Mouse (Mus musculus): ENCODE data around the gene Prl3d3.
"Not testable (repeated sequence)": the region's sequence is repeated elsewhere in the genome, so short reads cannot be mapped to it uniquely, and the experiment has no call there.

Prl3d3 gene

DNA sequence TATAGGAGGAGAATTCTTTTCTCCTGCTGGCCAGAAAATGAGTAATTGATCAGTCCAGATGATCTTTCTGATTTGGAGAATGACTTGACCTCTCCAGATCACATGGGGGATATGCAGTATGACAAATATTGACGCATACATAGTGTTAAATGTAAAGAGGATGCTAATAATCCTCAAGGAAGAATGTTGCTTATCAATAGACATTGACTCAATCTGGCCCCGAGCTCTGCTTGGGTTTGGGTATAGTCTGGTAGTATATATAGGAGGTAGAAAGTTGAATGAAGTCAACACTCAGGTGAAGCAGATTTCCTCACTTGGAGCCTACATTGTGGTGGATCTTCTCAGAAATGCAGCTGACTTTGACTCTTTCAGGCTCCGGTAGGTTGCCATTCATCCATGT, at the start of gene Prl3d3:
Gene Prl3d3 (plus strand): TSS at position 301 of the 400 bp plus-strand sequence.
- DNase-seq (ENCODE audit: low read depth, low spot score): not testable (repeated sequence)

DNA sequence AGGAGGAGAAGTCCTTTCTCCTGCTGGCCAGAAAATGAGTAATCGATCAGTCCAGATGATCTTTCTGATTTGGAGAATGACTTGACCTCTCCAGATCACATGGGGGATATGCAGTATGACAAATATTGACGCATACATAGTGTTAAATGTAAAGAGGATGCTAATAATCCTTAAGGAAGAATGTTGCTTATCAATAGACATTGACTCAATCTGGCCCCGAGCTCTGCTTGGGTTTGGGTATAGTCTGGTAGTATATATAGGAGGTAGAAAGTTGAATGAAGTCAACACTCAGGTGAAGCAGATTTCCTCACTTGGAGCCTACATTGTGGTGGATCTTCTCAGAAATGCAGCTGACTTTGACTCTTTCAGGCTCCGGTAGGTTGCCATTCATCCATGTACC, 35.2 kb upstream of the Prl3d3 start, which contains the start of gene Prl3d2:
Gene Prl3d2 (plus strand): TSS at position 301 of the 400 bp plus-strand sequence.
- not testable (repeated sequence) for DNase-seq (ENCODE audit: low read depth, low spot score)

DNA sequence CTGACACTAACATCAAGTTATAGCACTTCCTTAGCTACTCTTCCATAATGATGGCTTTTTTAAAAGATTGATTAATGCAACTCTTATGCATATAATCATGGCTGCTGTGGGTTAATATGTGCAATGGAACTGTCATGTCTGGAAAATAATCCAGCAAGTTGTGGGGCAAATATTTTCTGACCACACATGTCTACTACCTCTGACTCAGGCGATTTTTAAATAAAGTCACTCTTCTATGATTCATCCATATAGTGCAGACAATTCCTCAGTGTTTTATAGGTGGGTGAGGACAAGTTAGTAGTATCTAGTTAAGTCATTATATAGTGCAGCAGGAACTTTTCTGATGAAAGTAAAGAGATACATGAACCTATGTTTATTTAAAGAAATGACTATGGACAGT, 8.3 kb upstream of the Prl3d3 start:
- no peak for DNase-seq (ENCODE audit: low read depth, low spot score)

DNA sequence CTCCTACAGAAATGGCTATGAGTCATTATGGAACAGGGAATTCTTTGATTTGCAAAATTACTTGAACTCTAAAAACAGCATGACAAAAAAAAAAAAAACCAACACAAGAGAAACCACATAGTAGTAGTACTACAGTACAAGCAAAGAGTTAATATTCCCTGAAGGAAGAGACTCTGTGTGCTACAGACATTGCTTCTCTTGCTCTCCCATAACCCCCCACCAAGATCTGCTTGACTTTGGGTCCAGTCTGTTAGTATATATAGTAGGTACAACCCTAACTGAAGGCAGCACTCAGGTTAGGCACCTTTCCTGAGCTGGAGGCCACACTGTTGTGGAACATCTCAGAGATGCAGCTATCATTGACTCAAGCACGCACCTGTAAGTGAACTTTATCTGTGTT, 39.8 kb downstream of the Prl3d3 start, which contains the start of gene Prl3c1:
Gene Prl3c1 (plus strand): TSS at position 301 of the 400 bp plus-strand sequence.
- no peak for DNase-seq (ENCODE audit: low read depth, low spot score)
